Mouse (Mus musculus): ENCODE data around the gene Pam16.

The Pam16 gene

GRCm38 (mm10) chr16:4645867-4646266, 21.1 kb upstream of the Pam16 start:
- no peak for DNase-seq

GRCm38 (mm10) chr16:4643670-4644419, 19.1 kb upstream of the Pam16 start:
- no peak for DNase-seq

- DNase-seq = no peak
These were observed 18.1 kb upstream of the Pam16 start for GRCm38 (mm10) chr16:4642937-4643336.

GRCm38 (mm10) chr16:4642190-4642589, 17.4 kb upstream of the Pam16 start:
- DNase-seq = peak; percentile 54

GRCm38 (mm10) chr16:4641119-4641838, 16.5 kb upstream of the Pam16 start:
- DNase-seq = peak; percentile 31

- DNase-seq = peak; percentile 40
These were observed 15.6 kb upstream of the Pam16 start for GRCm38 (mm10) chr16:4640267-4641005.

- peak; percentile 90 for DNase-seq
These were observed 15.0 kb upstream of the Pam16 start, which contains the start of the genes Vasn and Dnaja3 for GRCm38 (mm10) chr16:4639831-4640237. TSS of gene Vasn (plus strand) at chr16:4639941. TSS of gene Dnaja3 (plus strand) at chr16:4639989.

GRCm38 (mm10) chr16:4638891-4639390, 14.2 kb upstream of the Pam16 start:
- DNase-seq = no peak

- no peak for DNase-seq
These were observed 11.0 kb upstream of the Pam16 start for GRCm38 (mm10) chr16:4635760-4636159.

GRCm38 (mm10) chr16:4634681-4635080, 9.9 kb upstream of the Pam16 start:
- DNase-seq = no peak

- DNase-seq = no peak
These were observed 8.9 kb upstream of the Pam16 start for GRCm38 (mm10) chr16:4633661-4634060.

GRCm38 (mm10) chr16:4632050-4632449, 7.3 kb upstream of the Pam16 start:
- no peak for DNase-seq

GRCm38 (mm10) chr16:4629950-4630349, 5.2 kb upstream of the Pam16 start:
- DNase-seq = peak; percentile 81

GRCm38 (mm10) chr16:4628898-4629419, 4.2 kb upstream of the Pam16 start:
- no peak for DNase-seq

GRCm38 (mm10) chr16:4627105-4627504, 2.3 kb upstream of the Pam16 start:
- DNase-seq = no peak

GRCm38 (mm10) chr16:4624074-4624473, 714 bp downstream of the Pam16 start:
- no peak for DNase-seq

- no peak for DNase-seq
These were observed 8.0 kb downstream of the Pam16 start for GRCm38 (mm10) chr16:4616829-4617228.

- DNase-seq = no peak
These were observed 9.5 kb downstream of the Pam16 start for GRCm38 (mm10) chr16:4615297-4615696.

- DNase-seq = no peak
These were observed 10.1 kb downstream of the Pam16 start for GRCm38 (mm10) chr16:4614639-4615038.

- DNase-seq = no peak
These were observed 11.1 kb downstream of the Pam16 start for GRCm38 (mm10) chr16:4613736-4614135.

- no peak for DNase-seq
These were observed 13.1 kb downstream of the Pam16 start for GRCm38 (mm10) chr16:4611676-4612075.

GRCm38 (mm10) chr16:4611193-4611592, 13.6 kb downstream of the Pam16 start:
- no peak for DNase-seq

- DNase-seq = peak; percentile 32
These were observed 16.2 kb downstream of the Pam16 start for GRCm38 (mm10) chr16:4608532-4609059.
